Mouse (Mus musculus): Measurements from ENCODE around the gene Trnp1.
A peak's percentile ranks its signal among the peaks of the same experiment; 100 is the strongest.
"Not testable (repeated sequence)": the region's sequence is repeated elsewhere in the genome, so short reads cannot be mapped to it uniquely, and the experiment has no call there.

Gene Trnp1

GRCm38 (mm10) chr4:133498160-133498724 is at the start of gene Trnp1:
Trnp1 (minus strand) TSS chr4:133498550.
- DNase-seq (ENCODE audit: low read depth), result peak; percentile 76

GRCm38 (mm10) chr4:133545272-133546231 is 47.2 kb upstream of the Trnp1 start, which contains the start of gene Nudc:
Nudc (minus strand) TSS chr4:133545996.
- DNase-seq (ENCODE audit: low read depth), result peak; percentile 95

- no peak for DNase-seq (ENCODE audit: low read depth)
Measured at GRCm38 (mm10) chr4:133536652-133537051, 38.3 kb upstream of the Trnp1 start.

DNA sequence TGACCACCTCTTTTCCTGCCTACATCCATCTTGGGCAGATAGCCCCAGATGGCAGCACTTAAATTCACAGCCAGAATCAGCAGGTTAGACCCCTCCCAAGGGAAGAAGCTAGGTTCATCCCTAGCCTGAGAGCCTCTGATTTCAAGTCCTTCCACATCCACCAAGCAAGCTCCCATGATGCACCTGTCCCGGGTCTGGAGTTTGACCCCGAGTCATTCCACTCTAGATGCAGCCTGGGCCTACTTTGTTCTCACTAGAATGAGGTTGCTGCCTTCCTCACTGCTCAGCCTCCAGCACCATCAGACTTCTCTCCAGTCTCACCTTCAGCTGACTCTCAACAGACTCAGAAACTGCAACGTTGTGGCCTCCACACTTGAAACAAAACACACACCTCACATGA is 37.7 kb upstream of the Trnp1 start:
- no peak for DNase-seq (ENCODE audit: low read depth)

- DNase-seq (ENCODE audit: low read depth), result no peak
Measured at GRCm38 (mm10) chr4:133532777-133533176, 34.4 kb upstream of the Trnp1 start.

- no peak for DNase-seq (ENCODE audit: low read depth)
Measured at GRCm38 (mm10) chr4:133527788-133528187, 29.4 kb upstream of the Trnp1 start.

- DNase-seq (ENCODE audit: low read depth), result no peak
Measured at GRCm38 (mm10) chr4:133521502-133521901, 23.2 kb upstream of the Trnp1 start.

GRCm38 (mm10) chr4:133519369-133519665 is 21.0 kb upstream of the Trnp1 start:
- DNase-seq (ENCODE audit: low read depth), result no peak

GRCm38 (mm10) chr4:133518601-133519368 is 20.4 kb upstream of the Trnp1 start, which contains the start of gene Kdf1:
Kdf1 (plus strand) TSS chr4:133518963.
- no peak for DNase-seq (ENCODE audit: low read depth)

- peak; percentile 82 for DNase-seq (ENCODE audit: low read depth)
Measured at GRCm38 (mm10) chr4:133512972-133513371, 14.6 kb upstream of the Trnp1 start.

- DNase-seq (ENCODE audit: low read depth), result not testable (repeated sequence)
Measured at GRCm38 (mm10) chr4:133512511-133512910, 14.2 kb upstream of the Trnp1 start.

DNA sequence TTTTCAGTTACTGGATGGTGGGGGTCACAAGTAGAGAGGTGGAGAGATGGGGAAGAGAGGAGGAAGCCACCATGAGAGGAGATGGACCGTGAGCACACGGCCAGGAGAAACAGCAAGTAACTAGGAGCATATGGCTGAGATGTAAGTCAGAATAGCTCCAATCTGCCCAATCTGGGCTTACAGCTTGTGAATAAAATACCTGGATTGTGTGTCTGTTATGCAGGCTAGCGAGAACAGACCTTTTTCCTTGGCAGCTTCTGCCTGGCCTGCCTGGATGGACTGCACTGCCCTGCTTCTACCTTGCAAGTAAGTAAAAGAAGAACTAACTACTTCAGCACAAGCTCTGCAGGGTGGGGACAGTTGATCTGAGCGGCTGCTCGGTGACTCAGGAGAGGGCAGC is 12.7 kb upstream of the Trnp1 start:
- DNase-seq (ENCODE audit: low read depth), result no peak

GRCm38 (mm10) chr4:133508990-133509389 is 10.6 kb upstream of the Trnp1 start:
- DNase-seq (ENCODE audit: low read depth), result no peak

DNA sequence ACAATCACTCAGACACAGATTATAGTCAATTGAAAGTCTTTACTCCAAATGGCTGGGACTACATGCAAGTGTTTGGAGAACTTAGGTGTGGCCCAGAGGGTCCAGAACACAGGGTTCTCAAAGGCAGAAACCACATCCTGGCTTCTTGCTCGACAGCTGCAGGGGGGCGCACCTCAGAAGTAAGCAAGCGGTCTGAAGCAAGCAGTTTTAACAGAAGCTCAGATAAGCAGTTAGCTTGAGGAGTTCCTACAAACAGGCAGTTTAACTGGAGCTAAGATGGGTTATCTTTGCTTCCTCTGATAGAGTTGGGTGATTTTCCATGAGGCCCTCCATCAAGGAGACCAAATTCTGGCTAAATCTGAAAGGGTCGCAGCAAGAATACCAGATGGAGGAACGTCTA is 8.2 kb upstream of the Trnp1 start:
- peak; percentile 47 for DNase-seq (ENCODE audit: low read depth)

DNA sequence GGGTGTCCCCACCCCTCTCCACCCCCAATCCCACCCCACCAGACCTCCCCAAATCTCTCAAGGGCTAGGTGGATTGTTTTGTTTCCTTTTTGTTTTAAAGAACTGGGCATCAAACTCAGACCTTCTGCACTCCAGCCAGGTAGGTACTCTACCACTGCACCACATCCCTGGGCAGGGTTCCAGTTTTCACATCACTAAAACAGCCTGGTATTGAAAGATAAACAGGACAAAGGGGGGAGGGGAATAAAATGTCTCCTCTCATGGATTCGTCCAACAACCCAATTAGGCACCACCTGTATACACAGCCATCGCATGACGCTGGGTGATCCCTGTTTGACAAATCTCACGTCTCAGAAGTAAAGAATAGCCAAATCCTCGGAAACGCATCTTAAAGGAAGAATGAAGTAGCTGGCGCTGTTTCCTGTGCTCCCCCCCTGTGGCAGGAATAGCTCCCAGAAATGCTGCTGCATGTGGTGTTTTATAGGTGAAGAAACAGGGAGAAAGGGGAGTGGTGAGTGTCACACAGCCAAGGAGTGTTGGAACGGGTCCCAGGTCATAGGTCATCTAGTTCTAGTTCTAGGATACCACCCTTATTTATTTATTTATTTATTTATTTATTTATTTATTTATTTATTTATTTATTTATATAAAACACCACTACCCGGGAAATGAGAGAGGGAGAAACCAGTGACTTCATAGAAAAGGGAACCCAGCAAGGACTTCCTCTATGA is 6.6 kb upstream of the Trnp1 start:
- DNase-seq (ENCODE audit: low read depth), result no peak

- no peak for DNase-seq (ENCODE audit: low read depth)
Measured at GRCm38 (mm10) chr4:133504300-133504699, 6.0 kb upstream of the Trnp1 start.

DNA sequence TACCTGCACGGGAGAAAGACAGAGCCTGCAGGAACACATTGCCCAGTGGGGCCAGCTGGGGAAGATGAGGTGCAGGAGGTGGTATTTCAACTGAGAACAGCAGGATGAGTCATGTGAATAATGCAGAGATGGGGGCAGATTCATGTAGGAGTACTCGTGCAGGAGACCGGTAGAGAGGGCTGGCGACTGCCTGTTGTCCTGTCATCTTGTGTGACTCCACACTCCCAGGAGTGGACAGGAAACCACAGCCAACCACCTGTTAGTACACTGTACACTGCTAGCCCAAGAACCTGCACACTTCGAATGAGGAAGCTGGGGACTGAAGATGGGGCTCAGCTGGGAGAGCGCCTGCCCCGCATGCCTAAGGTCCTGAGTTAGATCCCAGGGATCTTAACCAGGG is 3.2 kb upstream of the Trnp1 start:
- DNase-seq (ENCODE audit: low read depth), result no peak

DNA sequence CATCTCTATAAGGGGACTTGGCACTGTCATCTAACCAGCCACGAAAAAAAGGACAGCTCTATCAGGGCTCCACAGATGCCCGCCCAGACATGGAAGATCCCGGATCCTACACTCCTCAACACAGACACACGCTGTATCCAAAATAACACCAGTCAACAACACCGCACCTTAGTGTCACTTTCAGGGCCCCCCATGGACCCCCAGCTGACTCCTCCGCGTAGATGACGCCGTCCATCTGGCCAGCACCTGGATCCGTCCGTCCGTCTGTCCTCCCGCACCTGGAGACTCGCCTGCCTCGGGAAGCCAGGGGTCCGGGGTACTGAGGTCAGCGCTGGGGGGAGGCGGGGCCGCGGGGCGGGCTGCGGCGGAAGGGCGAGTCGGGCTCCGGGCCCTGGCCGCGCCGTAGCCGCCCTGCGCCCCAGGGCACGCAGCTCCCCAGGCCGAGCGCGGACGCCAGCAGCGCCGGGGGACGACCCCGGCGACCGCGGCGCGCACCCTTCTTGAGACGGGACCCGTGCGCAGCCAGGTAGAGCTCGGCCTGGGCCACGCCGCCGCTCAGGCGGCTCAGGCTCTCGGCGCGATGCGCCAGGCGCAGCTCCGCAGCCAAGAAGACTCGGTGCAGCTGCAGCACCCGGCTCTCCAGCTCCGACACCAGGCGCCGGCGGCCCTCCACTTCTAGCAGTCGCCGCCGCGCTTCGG is 740 bp downstream of the Trnp1 start:
- peak; percentile 49 for DNase-seq (ENCODE audit: low read depth)

GRCm38 (mm10) chr4:133496738-133497445 is 1.5 kb downstream of the Trnp1 start:
- no peak for DNase-seq (ENCODE audit: low read depth)

DNA sequence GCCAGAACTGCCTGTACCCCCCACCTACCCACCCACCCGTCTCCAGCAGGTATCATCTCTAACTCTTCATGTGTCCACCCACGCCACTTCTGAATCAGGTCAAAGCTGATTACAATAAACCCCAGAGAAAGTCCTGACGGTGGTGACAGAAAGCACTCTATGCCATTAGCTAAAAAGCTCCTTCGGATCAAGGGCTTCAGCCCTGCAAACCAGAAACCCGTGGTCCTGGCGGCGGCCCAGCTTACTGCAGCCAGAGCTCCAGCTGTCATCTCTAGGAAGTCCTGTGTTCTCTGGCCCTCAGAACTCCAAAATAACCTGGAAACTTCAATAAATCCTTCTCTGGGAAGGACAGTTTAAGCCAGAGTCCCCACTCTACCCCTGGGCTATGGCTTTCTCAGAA is 2.6 kb downstream of the Trnp1 start:
- no peak for DNase-seq (ENCODE audit: low read depth)

DNA sequence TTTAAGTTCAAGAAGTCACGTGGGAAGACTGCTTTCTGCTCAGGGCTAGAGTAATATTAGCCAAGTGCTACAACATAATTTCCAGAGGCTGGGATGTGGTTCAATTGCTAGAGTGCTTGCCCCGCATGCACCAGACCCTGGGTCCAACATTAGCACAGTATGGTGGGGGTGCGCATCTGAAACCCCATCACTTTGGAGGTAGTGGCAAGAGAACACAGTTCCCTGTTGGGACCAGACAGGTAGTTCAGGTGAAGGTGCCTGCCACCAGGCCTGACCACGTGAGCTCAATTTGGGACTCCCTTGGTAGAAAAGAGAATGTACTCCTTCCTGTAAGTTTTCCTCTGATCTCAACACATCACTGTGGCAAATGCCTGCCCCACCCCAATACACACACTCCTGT is 3.5 kb downstream of the Trnp1 start:
- DNase-seq (ENCODE audit: low read depth), result no peak
